Mouse (Mus musculus): ENCODE measurements at regions not wholly inside any gene's neighbourhood (a gene's known extent, or its start where the extent isn't known, plus 50 kb on each side); places are given as distances from the start of the nearest gene placed in this dataset.

DNA sequence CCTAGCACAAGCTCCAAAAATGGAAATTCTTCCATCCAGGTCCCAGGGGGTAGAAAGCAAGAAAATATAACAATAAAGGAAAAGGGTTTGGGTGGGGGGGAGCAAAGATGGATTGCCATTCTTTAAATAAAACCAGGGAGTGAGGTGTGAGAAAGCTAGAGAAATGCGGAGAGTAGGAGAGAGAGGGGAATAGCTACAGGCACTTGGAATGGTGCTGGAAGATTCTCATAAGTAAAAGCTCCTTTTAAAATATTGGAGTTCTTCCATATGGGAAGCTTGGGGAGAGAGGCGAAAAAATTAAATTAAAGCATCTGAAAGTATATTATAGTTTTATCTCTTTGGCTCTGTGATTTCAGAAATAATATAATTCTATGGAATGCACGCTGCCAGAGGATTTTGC lies 328.6 kb downstream of the Rnf144a start:
- TF ChIP-seq CTCF (IDR thresholded peaks at IDR 0.05; ENCODE audit: low read depth) (no peak), EP300 (optimal IDR thresholded peaks at IDR 0.05) (no peak)

Data from stomach, postnatal 0 days (tissue).